Mouse (Mus musculus) stomach, embryonic 15.5 days (tissue): ENCODE results near the gene Wasf2. TPM values are rescaled to one million over a fixed set of nuclear protein-coding genes. Genes with fewer than 3 reads are reported as not detected.

Experiments used
- ATAC-seq: fragments of 200-750 bp; cut with Nextera tagmentation; 2 replicates; pipeline ENCODE4 v1.8.0; 2017; ENCODE audit warnings: low read depth, moderate number of reproducible peaks, moderate TSS enrichment; ENCODE audit not compliant: insufficient read depth, low FRiP score
- H3K27ac ChIP-seq: fragments of 300-500 bp; sonication (generic); 2 replicates; pipeline ENCODE4 v1.5.1; 2015; ENCODE audit warnings: mild to moderate bottlenecking, inconsistent platforms
- H3K27me3 ChIP-seq: fragments of 300-500 bp; sonication (generic); replicated peaks from 2 replicates; pipeline ENCODE4 v1.6.1; 2015; ENCODE audit warnings: inconsistent platforms
- H3K36me3 ChIP-seq: fragments of 300-500 bp; sonication (generic); 2 replicates; pipeline ENCODE4 v1.6.1; 2015; ENCODE audit warnings: inconsistent platforms
- H3K4me1 ChIP-seq: fragments of 300-500 bp; sonication (generic); 2 replicates; pipeline ENCODE4 v1.6.1; 2015; ENCODE audit warnings: inconsistent platforms
- H3K4me2 ChIP-seq: fragments of 300-500 bp; sonication (generic); 2 replicates; pipeline ENCODE4 v1.6.1; 2015; ENCODE audit warnings: mild to moderate bottlenecking, inconsistent platforms
- H3K4me3 ChIP-seq: fragments of 300-500 bp; sonication (generic); replicated peaks from 2 replicates; pipeline ENCODE4 v1.5.1; 2015; ENCODE audit warnings: inconsistent platforms
- H3K9ac ChIP-seq: fragments of 300-500 bp; sonication (generic); 2 replicates; pipeline ENCODE4 v1.6.1; 2015; ENCODE audit warnings: inconsistent platforms
- H3K9me3 ChIP-seq: fragments of 300-500 bp; sonication (generic); 2 replicates; pipeline ENCODE4 v1.6.1; 2016; ENCODE audit warnings: inconsistent platforms
- WGBS: fragments of 180-500 bp; shearing (Covaris S2); methylation state at CpG from one replicate; pipeline ENCODE4 v1.1.7; 2015; 5-methylcytosine and 5-hydroxymethylcytosine counted together
- polyA plus RNA-seq: library from polyadenylated mRNA; unstranded; fragments of >200 nt; fragmentation: Nextera tagmentation; extraction: Ambion mirVana; gene quantifications from 2 replicates; pipeline ENCODE4 v1.2.1, GENCODE M21; 2015

The Wasf2 gene
- polyA plus RNA-seq, 1 experiment from 2014 or later: 109 TPM

GRCm38 (mm10) chr4:133136946-133137345 is 6.6 kb downstream of the Wasf2 start:
- Histone ChIP-seq H3K9ac (no peak overlapping the region), H3K36me3 (peaks cover 4% of the 10 kb centered on the region; the same call in 1 of the 2 replicates), H3K4me1 (no peaks in the 10 kb centered on the region), H3K4me2 (no peak overlapping the region), H3K9me3 (no peaks in the 10 kb centered on the region), H3K4me3 (no peak overlapping the region), H3K27ac (no peak overlapping the region), H3K27me3 (no peaks in the 10 kb centered on the region)
- WGBS: 61% methylated on average over 1 of the region's 1 CpGs
- no peak for ATAC-seq

GRCm38 (mm10) chr4:133138971-133139370 is 8.7 kb downstream of the Wasf2 start:
- no peak overlapping the region for H3K27ac ChIP-seq
- no peaks in the 10 kb centered on the region for H3K9me3 ChIP-seq
- no peaks in the 10 kb centered on the region for H3K4me1 ChIP-seq
- no peak overlapping the region for H3K4me2 ChIP-seq
- H3K36me3 ChIP-seq: peaks cover 4% of the 10 kb centered on the region; the same call in 1 of the 2 replicates
- H3K9ac ChIP-seq: no peak overlapping the region
- WGBS: 78% methylated on average over 4 of the region's 4 CpGs
- H3K4me3 ChIP-seq: no peak overlapping the region
- no peaks in the 10 kb centered on the region for H3K27me3 ChIP-seq
- ATAC-seq: no peak

GRCm38 (mm10) chr4:133155006-133155405 is 24.7 kb downstream of the Wasf2 start:
- peaks cover 6% of the 10 kb centered on the region; the same call in 1 of the 2 replicates for H3K4me1 ChIP-seq
- no peaks in the 10 kb centered on the region for H3K36me3 ChIP-seq
- no peak overlapping the region for H3K4me3 ChIP-seq
- ATAC-seq: no peak
- 83% methylated on average over 5 of the region's 5 CpGs for WGBS
- H3K27me3 ChIP-seq: no peaks in the 10 kb centered on the region
- H3K27ac ChIP-seq: no peak overlapping the region
- H3K9me3 ChIP-seq: no peaks in the 10 kb centered on the region
- H3K9ac ChIP-seq: no peak overlapping the region
- no peak overlapping the region for H3K4me2 ChIP-seq

GRCm38 (mm10) chr4:133155726-133156125 is 25.4 kb downstream of the Wasf2 start:
- no peak overlapping the region for H3K4me3 ChIP-seq
- no peaks in the 10 kb centered on the region for H3K9me3 ChIP-seq
- peaks cover 6% of the 10 kb centered on the region; the same call in 1 of the 2 replicates for H3K4me1 ChIP-seq
- ATAC-seq: no peak
- no peak overlapping the region for H3K27ac ChIP-seq
- H3K36me3 ChIP-seq: no peaks in the 10 kb centered on the region
- no peak overlapping the region for H3K9ac ChIP-seq
- no peak overlapping the region for H3K4me2 ChIP-seq
- no peaks in the 10 kb centered on the region for H3K27me3 ChIP-seq
- 72% methylated on average over 6 of the region's 6 CpGs for WGBS

- Histone ChIP-seq H3K36me3 (no peaks in the 10 kb centered on the region), H3K9ac (no peak overlapping the region), H3K9me3 (no peaks in the 10 kb centered on the region), H3K27me3 (no peaks in the 10 kb centered on the region), H3K4me1 (peaks cover 6% of the 10 kb centered on the region; the same call in 1 of the 2 replicates), H3K4me3 (no peak overlapping the region), H3K4me2 (no peak overlapping the region), H3K27ac (peak overlapping the region; percentile 5; the same call in 1 of the 2 replicates)
- no peak for ATAC-seq
- whole genome bisulfite sequencing: 66% methylated on average over 4 of the region's 4 CpGs
Measured at GRCm38 (mm10) chr4:133156422-133156821, 26.1 kb downstream of the Wasf2 start.

- no peaks in the 10 kb centered on the region for H3K36me3 ChIP-seq
- no peaks in the 10 kb centered on the region for H3K27me3 ChIP-seq
- peaks cover 6% of the 10 kb centered on the region; the same call in 1 of the 2 replicates for H3K4me1 ChIP-seq
- H3K27ac ChIP-seq: peak overlapping the region; percentile 5; the same call in 1 of the 2 replicates
- H3K4me3 ChIP-seq: no peak overlapping the region
- WGBS: 69% methylated on average over 10 of the region's 10 CpGs
- no peak overlapping the region for H3K4me2 ChIP-seq
- H3K9ac ChIP-seq: no peak overlapping the region
- no peaks in the 10 kb centered on the region for H3K9me3 ChIP-seq
- ATAC-seq: no peak
Measured at GRCm38 (mm10) chr4:133156831-133157230, 26.5 kb downstream of the Wasf2 start.

GRCm38 (mm10) chr4:133159127-133159526 is 28.8 kb downstream of the Wasf2 start:
- WGBS: 61% methylated on average over 6 of the region's 6 CpGs
- Histone ChIP-seq H3K27me3 (no peaks in the 10 kb centered on the region), H3K4me3 (no peak overlapping the region), H3K27ac (peak overlapping the region; percentile 35; the same call in 1 of the 2 replicates), H3K4me2 (no peak overlapping the region), H3K4me1 (peaks cover 6% of the 10 kb centered on the region; the same call in 1 of the 2 replicates), H3K9ac (no peak overlapping the region), H3K36me3 (no peaks in the 10 kb centered on the region), H3K9me3 (no peaks in the 10 kb centered on the region)
- no peak for ATAC-seq

- 82% methylated on average over 4 of the region's 4 CpGs for WGBS
- Histone ChIP-seq H3K9ac (no peak overlapping the region), H3K4me3 (no peak overlapping the region), H3K36me3 (no peaks in the 10 kb centered on the region), H3K27ac (peak overlapping the region; percentile 35; the same call in 1 of the 2 replicates), H3K9me3 (no peaks in the 10 kb centered on the region), H3K4me2 (no peak overlapping the region), H3K4me1 (peaks cover 6% of the 10 kb centered on the region; the same call in 1 of the 2 replicates), H3K27me3 (no peaks in the 10 kb centered on the region)
- no peak for ATAC-seq
Measured at GRCm38 (mm10) chr4:133159646-133160045, 29.3 kb downstream of the Wasf2 start.

GRCm38 (mm10) chr4:133160211-133160610 is 29.9 kb downstream of the Wasf2 start:
- 88% methylated on average over 8 of the region's 8 CpGs for WGBS
- H3K9ac ChIP-seq: no peak overlapping the region
- no peak overlapping the region for H3K4me3 ChIP-seq
- no peaks in the 10 kb centered on the region for H3K9me3 ChIP-seq
- no peak for ATAC-seq
- no peaks in the 10 kb centered on the region for H3K36me3 ChIP-seq
- no peak overlapping the region for H3K27ac ChIP-seq
- no peaks in the 10 kb centered on the region for H3K27me3 ChIP-seq
- H3K4me2 ChIP-seq: no peak overlapping the region
- H3K4me1 ChIP-seq: peaks cover 6% of the 10 kb centered on the region; the same call in 1 of the 2 replicates

GRCm38 (mm10) chr4:133160821-133161220 is 30.5 kb downstream of the Wasf2 start:
- no peak for ATAC-seq
- no peak overlapping the region for H3K4me3 ChIP-seq
- H3K4me2 ChIP-seq: no peak overlapping the region

GRCm38 (mm10) chr4:133162196-133162595 is 31.9 kb downstream of the Wasf2 start:
- no peak overlapping the region for H3K9ac ChIP-seq
- H3K4me2 ChIP-seq: no peak overlapping the region
- no peak overlapping the region for H3K27ac ChIP-seq
- H3K4me3 ChIP-seq: no peak overlapping the region
- ATAC-seq: no peak
- peaks cover 6% of the 10 kb centered on the region; the same call in 1 of the 2 replicates for H3K4me1 ChIP-seq
- 65% methylated on average over 6 of the region's 6 CpGs for WGBS
- H3K36me3 ChIP-seq: 0 out of 2 replicates have a peak, but pooled peaks cover 4% of the 10 kb centered on the region
- H3K27me3 ChIP-seq: no peaks in the 10 kb centered on the region
- H3K9me3 ChIP-seq: no peaks in the 10 kb centered on the region

More at GRCm38 (mm10) chr4:133160821-133161220, 30.5 kb downstream of the Wasf2 start:
- Histone ChIP-seq H3K27ac (no peak overlapping the region), H3K4me1 (peaks cover 6% of the 10 kb centered on the region; the same call in 1 of the 2 replicates), H3K9ac (no peak overlapping the region), H3K36me3 (no peaks in the 10 kb centered on the region), H3K9me3 (no peaks in the 10 kb centered on the region), H3K27me3 (no peaks in the 10 kb centered on the region)
- WGBS: 66% methylated on average over 4 of the region's 4 CpGs

- Histone ChIP-seq H3K36me3 (0 out of 2 replicates have a peak, but pooled peaks cover 4% of the 10 kb centered on the region), H3K27ac (peak overlapping the region; percentile 18; the same call in 1 of the 2 replicates), H3K4me3 (no peak overlapping the region), H3K9ac (no peak overlapping the region), H3K4me2 (no peak overlapping the region), H3K27me3 (no peaks in the 10 kb centered on the region), H3K4me1 (peaks cover 19% of the 10 kb centered on the region), H3K9me3 (no peaks in the 10 kb centered on the region)
- no peak for ATAC-seq
- 77% methylated on average over 9 of the region's 9 CpGs for WGBS
Measured at GRCm38 (mm10) chr4:133166773-133167172, 36.5 kb downstream of the Wasf2 start.
